Mouse (Mus musculus) layer of hippocampus, adult 9-11 months (tissue): ENCODE data around the gene Sh3pxd2a.

Source experiments
- DNase-seq: peaks from one replicate; pipeline ENCODE4 v3.0.0; 2022

Gene Sh3pxd2a

DNA sequence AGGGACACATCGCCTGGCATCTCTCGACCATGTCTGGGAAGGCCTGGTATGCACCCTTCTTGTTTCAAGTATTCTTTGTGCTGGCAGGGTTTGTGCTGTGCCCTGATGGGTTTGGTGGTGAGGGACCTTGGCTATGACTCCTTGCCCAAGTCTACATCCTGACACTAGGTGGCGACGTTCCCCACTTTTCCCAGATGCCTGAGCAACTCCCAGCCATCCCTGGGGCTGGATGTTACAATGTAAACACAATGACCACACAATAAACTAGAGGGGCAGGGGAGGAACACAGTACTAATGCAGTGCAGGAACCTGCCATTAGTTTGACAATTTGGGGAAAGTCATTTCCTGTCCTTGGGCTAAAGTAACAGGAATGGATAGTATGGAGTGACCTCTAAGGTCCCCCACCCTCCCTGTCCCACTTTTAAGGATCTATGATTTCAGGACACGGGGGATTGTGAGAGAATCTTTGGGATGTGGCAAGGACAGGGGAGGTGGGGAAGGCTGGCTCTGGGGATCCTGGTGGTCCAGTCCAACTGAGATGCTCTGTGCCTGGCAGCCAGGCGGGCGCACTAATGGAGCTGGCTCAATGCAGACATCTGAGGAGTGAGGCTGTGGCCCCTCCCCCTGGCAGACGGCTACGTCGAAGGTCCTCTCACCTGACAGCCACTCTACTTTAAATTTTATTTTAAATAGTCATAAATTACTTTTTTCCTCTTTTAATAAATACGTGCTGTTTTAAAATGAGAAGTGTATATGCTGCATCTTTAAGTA is 199.7 kb downstream of the Sh3pxd2a start:
- DNase-seq, result peak; percentile 69

DNA sequence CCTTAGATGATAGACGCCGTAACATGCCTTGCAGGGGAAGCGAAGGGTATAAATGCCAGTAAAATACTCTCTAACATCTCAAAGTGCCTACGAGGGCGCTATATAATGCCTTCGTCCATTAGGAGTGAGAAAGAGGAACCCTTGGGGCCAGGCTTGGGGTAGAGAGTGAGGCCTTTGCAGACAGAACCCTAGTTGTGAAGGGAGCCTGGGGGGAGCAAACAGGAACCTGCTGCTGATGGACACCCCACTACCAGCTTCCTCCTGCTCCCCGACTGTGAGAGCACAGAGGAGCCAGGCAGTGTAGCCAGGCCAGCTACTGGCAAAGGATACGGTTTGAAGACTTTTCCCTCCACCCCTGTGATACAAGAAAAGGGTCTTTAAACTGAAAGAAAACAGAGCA is 200.6 kb downstream of the Sh3pxd2a start:
- peak; percentile 41 for DNase-seq

DNA sequence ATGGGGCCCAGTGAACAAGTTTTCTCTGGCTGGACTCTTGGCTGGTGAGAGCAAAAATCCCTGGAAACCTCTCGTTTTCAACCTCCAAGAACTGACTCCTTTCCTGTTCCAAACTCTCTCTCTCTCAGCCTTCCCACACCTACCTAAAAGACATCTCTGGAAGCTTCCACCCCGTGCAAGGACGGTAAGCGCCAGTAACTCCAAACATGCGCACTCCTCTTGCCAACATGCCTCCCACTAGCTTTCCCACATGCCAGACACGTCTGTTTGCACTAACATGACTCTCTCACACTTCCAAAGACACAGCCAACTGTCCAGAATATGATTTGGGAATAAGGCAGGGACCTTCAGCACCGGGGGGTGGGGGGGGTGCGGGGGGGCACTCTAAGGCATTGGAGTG is 203.0 kb downstream of the Sh3pxd2a start:
- peak; percentile 76 for DNase-seq

DNA sequence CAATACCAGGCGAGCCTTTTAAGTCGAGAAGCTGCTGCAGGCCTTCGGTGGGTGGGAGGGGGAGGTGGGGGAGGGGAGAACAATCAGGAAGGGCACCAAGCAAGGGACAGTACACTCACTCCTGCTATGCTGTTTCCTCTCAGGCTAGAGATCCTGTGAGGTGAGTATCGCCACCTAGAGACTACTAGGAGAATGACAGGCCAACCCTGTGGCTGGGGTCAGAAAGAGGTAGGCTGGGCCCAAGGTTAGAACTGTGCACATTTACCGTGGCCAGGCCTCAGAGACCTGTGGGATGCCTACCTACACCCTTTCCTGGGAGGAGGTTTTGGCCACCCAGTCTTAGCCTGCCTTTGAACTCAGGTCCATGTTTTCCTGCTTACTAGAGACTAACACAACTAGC is 204.6 kb downstream of the Sh3pxd2a start:
- no peak for DNase-seq

DNA sequence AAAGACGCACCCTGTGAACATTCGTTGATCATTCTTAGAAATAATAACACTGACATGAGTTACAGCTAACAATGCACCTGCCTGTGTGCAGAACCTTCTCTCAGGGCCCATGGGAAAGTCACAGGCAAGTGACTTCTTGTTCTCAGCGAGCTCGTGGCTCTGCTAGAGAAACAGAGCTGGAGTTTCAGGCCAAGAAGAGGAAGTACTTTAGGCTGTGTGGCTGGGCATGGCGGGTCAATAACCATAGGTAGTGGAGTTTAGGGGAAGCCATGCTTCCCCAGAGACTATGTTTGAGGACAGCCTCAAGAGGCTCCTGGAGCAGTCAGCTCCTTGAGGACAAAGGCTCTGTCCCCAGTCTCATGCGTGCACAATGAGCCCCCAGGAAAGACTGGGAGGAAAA is 208.3 kb downstream of the Sh3pxd2a start:
- no peak for DNase-seq

DNA sequence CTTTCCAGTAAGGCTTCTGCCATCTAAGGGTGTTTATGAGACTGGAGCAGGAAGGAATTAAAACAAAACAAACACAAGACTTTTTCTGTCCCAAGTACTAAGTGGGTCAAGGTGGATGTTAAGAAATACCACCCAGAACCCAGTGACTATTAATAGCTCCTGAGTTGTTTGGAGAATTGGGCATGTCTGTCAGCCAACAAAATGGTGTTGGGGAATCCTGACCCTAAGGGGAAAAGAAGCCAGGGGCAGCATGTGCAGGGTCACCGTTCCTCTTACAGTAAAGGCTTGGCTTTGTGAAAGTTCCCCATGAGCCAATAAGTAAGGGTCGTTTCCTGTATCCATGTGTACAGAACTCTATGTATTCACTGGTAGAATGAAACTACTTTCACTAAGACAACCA is 209.2 kb downstream of the Sh3pxd2a start:
- no peak for DNase-seq

DNA sequence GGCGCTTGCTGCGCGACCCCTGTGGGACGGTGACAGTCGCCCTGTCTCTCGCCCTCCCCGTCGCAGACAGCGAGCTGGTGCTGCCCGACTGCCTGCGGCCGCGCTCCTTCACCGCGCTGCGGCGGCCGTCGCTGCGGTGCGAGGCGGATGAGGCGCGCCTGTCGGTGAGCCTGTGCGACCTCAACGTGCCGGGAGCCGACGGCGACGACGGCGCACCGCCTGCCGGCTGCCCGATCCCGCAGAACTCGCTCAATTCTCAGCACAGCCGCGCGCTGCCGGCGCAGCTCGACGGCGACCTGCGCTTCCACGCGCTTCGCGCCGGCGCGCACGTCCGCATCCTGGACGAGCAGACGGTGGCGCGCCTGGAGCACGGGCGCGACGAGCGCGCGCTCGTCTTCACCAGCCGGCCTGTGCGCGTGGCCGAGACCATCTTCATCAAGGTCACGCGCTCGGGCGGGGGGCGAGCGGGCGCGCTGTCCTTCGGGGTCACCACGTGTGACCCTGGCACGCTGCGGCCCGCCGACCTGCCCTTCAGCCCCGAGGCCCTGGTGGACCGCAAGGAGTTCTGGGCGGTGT is 211.1 kb downstream of the Sh3pxd2a start:
- no peak for DNase-seq

DNA sequence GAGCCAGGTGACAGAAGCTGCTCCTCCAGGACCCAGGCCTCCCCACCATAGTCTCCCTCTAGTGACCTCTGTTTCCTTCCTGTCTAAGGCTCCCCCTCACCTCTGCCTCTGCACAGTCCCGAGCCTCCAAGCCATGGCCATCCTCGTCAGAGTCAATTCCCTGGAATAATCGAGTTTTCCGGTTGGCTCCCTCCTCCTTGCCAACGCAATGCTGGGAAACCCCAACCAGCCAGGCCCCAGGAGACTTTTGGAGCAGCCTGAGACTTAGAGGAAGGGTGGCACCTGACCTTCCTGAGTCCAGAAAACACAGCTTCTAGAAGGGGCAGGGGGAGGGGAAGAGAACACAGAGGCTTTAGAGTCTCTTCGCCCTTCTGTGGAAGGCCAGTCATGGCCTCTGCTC is 213.3 kb downstream of the Sh3pxd2a start:
- DNase-seq, result no peak

DNA sequence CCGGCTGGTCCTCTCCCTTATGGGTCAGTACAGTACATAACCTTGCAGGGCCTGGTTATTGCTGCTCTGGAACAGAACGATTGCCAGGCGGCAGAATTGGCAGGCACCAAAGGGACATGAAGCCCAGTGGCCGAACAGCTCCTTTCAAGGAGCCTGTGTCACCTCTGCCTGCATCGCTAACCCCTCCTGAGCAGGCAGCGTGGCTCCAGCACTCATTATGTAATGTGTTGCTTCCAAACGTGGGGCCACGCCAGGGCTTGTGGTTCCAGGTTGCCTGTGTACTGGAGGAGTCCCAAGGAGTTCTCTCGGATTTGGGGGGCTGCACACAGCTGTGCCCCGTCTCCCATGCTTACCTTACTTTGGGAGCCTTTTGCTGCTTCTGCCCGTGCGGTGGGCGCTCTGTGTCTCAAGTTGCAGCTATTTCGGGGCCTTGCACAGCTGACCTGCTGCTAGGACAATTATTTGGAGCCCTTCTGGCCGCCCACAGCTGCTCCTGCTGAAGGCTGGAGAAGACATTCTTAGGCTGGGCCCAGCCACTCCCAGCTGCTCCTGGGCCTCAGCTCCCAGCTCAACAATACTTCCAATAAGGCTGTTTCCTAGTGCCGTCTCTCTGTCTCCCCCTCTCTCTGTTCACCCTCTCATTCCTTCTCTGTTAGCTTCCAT is 215.2 kb downstream of the Sh3pxd2a start:
- DNase-seq, result no peak

DNA sequence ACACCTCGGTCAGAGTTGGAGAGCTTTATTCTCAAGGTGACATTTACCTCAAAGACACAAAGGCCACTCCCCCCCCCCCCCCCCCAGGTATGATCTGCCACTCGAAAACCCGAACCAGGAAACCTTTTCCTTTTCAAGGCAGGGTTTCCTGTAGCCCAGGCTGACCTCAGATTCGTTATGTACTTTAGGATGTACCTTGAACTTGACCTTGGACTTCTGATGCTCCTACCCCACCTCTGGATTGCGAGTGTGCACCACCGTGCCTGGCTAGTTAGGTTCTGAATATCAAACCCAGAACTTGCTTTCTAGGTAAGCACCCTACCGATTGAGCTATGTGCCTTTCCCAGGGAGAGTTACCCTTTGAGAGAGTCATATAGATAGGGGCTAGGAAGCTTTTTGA is 215.9 kb downstream of the Sh3pxd2a start:
- DNase-seq, result no peak

DNA sequence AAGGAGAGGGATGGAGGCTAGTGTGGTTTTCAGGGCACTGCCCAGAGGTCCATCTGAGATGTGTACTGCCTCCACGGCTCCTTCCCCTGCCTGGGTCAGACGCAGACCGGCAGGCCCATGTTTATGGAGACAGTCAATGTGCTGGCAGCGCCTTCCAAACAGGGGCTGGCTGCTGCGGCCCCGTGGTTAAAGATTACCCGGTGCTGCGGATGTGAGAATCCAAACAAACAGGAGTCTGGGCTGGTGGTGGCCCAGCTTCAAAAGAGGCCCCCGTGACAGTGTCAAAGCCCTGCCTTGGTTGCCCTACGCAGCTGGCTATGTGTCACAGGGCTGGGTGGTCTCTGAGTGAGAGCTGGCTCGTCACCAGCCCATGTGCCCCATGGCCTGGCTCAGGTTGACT is 216.4 kb downstream of the Sh3pxd2a start:
- no peak for DNase-seq

DNA sequence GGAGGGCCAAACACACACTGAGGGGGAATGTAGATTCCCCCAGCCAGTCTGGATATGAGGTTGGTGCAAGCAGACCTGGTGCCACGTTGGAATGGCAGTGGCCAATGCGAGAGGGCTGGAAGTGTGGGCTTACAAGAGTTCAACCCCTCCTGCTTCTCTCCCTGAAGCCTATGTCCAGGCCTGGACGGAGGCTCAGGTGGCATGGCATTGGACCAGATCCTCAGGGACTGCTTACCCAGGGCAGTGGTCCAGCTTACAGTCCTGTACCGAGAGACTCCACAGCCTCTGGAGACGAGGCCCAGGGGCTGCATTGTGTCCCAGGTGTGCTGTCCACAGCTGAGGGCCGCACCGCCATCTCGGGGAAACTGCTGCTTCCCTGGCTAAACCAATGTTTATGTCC is 218.7 kb downstream of the Sh3pxd2a start:
- no peak for DNase-seq

DNA sequence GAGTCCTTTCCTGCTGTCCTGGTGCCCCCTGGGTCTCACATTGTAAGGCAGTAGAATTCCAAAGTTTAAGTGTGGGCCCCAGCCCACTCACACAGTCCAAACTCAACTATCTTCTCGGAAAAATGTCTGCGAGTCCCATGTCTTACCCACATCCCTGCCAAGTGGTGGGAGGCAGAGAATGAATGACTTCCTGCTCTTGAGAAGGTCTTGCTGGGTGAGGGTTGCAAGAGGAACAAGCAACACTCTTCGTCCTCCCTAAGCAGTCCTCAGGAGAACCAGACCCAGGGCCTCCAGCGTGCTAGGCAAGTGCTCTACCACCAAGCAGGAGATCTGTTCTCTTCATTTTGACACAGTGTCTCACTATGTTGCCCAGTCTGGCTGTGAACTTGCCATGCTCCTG is 222.0 kb downstream of the Sh3pxd2a start:
- peak; percentile 52 for DNase-seq

DNA sequence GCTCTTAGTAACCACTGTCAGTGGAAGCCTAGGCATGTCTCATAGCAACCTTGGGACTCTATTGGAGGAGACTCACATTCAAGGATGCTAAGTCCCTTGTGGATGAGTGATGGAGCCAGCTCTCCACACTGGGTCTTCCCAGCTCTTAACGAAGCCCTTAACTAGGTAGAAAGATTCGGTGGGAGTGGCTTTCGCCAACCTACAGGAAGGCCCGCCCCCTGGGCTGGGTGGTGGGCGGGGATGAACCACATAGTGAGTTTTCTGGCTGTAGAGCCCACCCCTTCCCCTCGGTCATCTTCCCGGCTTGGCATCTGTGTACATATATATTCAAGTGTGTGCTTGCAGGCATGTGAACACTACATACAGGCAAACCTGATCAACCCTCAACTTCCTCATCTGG is 223.2 kb downstream of the Sh3pxd2a start:
- DNase-seq, result no peak

DNA sequence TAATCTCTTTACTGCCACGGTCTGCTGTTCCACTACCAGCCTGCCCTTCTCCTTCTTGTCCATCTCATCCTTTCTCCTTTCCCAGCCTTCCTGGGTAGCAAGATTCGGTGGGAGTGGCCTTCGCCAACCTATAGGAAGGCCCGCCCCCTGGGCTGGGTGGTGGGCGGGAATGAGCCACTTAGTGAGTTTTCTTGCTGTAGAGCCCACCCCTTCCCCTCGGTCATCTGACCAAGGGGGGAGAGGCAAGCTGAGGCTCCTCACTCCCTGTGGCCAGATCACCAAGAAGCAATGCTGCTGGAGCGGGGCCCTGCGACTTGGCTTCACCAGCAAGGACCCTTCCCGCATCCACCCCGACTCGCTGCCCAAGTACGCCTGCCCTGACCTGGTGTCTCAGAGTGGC is 224.1 kb downstream of the Sh3pxd2a start:
- no peak for DNase-seq

DNA sequence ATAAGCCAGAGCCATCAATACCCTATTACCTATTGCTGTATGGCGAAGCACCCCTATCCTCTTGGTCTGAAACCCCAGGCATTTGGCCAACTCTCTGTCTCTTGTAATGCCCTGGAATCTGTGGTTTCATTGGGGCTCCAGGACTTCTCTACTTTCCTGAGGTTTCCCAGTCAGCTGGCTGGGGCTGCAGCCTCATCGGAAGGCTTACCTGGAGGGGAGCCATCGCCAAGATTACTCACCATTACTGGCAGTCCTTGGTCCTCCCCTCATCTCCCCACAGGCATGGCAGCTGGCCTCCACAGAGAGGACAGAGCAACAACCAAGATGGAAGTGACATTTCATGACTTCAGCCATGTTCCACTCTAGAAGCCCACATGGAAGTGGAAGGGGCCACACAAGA is 231.1 kb downstream of the Sh3pxd2a start:
- DNase-seq, result no peak

DNA sequence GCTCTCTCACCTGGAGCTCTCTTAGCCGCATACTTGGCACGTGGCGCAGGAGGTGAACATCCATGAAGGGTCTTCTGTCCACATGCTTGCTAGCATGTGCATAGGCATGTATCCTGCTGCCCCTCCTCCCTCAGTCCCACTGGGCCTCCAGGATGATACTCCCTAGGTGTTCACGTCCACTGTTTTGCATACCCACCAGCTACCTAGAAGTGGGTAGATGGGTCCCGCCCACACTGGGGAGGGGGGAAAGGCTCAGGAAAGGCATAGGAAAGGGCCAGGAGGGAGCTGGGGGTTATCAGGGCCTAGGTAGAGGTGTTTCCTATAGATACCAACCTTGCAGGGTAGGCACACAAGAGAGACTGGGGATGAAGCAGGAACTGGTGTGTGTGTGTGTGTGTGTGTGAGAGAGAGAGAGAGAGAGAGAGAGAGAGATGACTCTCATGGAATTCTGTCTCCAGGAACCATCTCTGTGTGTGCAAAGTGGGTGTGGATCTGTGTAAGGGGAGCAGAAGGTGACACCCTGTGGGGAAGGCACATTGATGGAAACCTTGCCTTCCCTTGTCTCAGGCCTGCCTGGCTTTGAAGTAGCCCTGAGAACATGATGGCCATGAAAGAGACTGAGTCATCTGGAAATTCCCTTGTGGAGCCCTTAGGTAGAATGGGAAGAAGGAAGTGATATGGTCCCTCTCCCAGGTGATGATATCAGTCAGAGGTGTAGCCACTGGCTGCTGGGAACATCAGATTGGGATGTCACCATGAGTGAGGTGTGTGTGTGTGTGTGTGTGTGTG is 231.9 kb downstream of the Sh3pxd2a start:
- DNase-seq, result no peak

DNA sequence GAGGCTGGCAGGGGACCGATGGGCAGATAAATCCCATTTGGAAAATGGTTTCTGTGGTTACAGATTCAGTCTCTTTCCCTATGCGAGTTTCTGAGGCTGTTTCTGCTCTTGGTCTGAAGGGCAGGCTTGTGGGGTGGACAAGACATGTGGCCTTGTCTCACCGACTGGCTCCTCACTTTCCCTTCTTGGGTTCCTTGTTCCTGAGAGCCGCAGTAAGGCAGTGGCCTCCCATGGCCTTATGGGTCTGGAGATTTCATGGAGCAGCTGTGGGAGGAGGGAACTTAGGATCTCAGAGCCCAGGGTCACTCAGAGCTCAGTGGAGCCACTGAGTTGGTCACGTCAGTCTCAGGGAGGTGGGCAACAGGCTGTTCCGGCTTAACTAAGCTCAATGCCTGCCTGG is 232.8 kb downstream of the Sh3pxd2a start:
- DNase-seq, result no peak

DNA sequence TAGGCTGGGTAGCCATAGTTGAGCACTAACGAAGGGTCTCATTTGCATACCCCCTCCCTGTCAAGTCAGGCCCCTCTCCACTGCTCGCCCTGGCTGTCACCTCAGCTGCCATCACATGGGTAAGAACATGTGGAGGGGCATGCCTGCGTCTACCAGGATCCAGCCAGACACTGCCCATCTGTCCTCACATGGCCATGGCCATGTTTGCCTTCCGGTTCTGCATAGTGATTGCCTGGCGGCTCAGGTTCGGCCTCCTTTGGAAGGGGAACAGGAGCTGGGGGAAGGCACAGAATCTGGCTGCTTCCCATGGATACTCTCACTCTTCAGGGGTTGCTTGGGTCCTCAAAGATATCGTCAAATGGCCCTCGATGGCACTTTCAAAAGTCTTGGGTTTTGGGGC is 233.5 kb downstream of the Sh3pxd2a start:
- no peak for DNase-seq

DNA sequence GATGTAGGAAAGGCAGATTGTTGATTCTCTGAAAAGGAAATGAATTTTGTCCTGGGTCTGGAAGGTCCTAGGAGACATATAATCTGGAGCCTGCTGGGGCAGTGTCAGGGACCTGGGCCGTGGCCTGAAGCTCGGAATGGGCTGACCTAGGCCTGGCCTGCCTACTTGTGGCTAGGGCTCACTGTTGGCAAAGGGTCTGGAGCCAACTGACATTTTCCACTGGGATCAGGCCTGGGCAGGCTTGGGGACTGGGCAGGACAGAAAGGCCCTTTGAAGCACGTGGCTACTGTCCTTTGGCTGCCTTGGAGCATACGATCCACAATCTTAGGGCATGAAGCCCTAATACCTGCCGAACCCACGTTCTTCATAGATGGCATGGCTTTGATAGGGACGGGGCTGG is 234.1 kb downstream of the Sh3pxd2a start:
- DNase-seq, result no peak

DNA sequence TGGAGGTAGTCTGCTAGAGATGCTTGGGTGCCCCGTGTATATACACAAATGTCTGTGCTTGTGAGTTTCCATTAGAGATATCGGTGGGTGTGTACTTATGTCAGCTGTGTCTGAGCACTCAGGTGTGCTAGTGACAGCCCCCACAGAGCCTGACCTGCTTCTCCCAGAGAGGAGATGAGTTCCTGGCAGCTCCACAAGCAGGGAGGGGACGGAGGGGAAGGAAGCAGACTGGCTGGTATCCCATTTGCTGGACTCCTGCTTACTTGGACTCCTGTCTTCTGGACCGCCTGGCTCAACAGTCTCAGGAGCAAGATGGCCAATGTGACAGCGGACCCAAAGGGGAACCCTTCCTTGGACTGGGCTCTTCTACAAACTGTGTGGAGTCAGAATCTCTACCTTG is 234.7 kb downstream of the Sh3pxd2a start:
- DNase-seq, result no peak

DNA sequence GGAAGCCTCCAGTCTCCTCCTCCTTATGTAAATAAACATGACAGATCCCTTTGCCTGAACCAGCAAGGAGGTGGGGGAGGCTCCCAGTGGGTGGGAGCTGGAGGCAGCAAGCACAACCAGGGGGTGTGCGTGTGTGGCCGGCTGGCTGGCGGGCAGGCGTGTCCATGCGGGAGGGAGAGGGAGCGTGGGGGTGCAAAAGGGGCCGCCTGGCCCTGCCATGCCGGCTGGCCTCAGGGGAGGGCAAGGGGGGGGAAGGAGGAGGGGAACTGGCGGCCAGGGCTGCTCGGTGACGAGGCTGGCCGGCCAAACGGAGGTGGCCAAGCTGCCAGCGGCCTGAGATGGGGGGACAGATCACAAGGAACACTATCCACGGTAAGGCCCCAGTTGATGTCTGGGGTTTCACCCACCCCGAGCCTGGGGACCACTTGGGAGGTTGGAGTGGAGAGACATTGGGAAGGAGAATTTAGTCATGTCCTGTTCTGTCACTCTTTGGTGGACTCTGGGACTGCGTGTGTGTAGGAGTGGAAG is 235.4 kb downstream of the Sh3pxd2a start:
- peak; percentile 71 for DNase-seq

DNA sequence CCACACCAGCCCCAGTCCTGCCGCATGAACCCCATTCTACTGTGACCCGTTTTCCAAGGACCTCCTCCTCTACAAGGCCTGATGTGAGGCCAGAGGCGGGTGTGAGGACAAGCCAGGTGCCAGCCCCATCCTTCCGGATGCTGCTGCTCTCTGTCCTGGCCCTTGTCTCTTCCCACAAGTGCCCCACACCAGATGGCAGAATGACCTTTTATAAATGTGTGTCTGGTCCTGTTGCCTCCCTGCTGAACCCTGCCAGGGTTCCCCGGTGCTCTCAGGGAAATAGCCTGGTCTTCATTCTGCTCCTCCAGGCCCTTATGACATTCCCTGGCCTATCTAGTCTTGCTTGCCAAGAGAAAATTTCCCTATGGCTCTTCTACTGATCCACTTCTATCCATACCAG is 238.4 kb downstream of the Sh3pxd2a start:
- no peak for DNase-seq
